Mouse (Mus musculus) embryonic facial prominence, embryonic 11.5 days (tissue): Measurements from ENCODE around the gene Cd180. TPM values are rescaled to one million over a fixed set of nuclear protein-coding genes. Genes with fewer than 3 reads are reported as not detected.
A peak's percentile ranks its signal among the peaks of the same experiment; 100 is the strongest.

Experiments
- ATAC-seq: fragments of 200-750 bp; cut with Nextera tagmentation; replicated peaks from 2 replicates; pipeline ENCODE4 v1.8.0; 2017; ENCODE audit warnings: low read depth; ENCODE audit not compliant: insufficient number of reproducible peaks, low FRiP score, low TSS enrichment
- DNase-seq: peaks from one replicate; pipeline ENCODE4 v3.0.0-alpha.2; 2015; ENCODE audit warnings: low spot score
- H3K27ac ChIP-seq: fragments of 300-500 bp; sonication (generic); replicated peaks from 2 replicates; pipeline ENCODE4 v1.5.1; 2014; ENCODE audit warnings: mild to moderate bottlenecking, low read depth, low read length, control low read depth
- H3K27me3 ChIP-seq: fragments of 300-500 bp; sonication (generic); 2 replicates; pipeline ENCODE4 v1.6.1; 2014; ENCODE audit warnings: mild to moderate bottlenecking, low read length, moderate library complexity, mixed read lengths; ENCODE audit not compliant: control insufficient read depth, insufficient read depth
- H3K36me3 ChIP-seq: fragments of 300-500 bp; sonication (generic); replicated peaks from 2 replicates; pipeline ENCODE4 v1.6.1; 2014; ENCODE audit warnings: low read depth, mild to moderate bottlenecking, low read length, moderate library complexity, mixed read lengths; ENCODE audit not compliant: control insufficient read depth, insufficient read depth
- H3K4me1 ChIP-seq: fragments of 300-500 bp; sonication (generic); 2 replicates; pipeline ENCODE4 v1.6.1; 2014; ENCODE audit warnings: low read length, mixed read lengths; ENCODE audit not compliant: control insufficient read depth, insufficient read depth
- H3K4me2 ChIP-seq: fragments of 300-500 bp; sonication (generic); 2 replicates; pipeline ENCODE4 v1.6.1; 2014; ENCODE audit warnings: low read depth, mild to moderate bottlenecking, control low read depth, low read length, moderate library complexity
- H3K4me3 ChIP-seq: fragments of 300-500 bp; sonication (generic); 2 replicates; pipeline ENCODE4 v1.5.1; 2014; ENCODE audit warnings: low read depth, low read length, control low read depth
- H3K9ac ChIP-seq: fragments of 300-500 bp; sonication (generic); replicated peaks from 2 replicates; pipeline ENCODE4 v1.6.1; 2014; ENCODE audit warnings: mild to moderate bottlenecking, control low read depth, low read length
- H3K9me3 ChIP-seq: fragments of 300-500 bp; sonication (generic); replicated peaks from 2 replicates; pipeline ENCODE4 v1.6.1; 2016; ENCODE audit warnings: mild to moderate bottlenecking, low read length, inconsistent platforms, mixed read lengths; ENCODE audit not compliant: control insufficient read depth
- whole genome bisulfite sequencing: fragments of 180-500 bp; shearing (Covaris S2); extraction: QIAGEN DNeasy Blood & Tissue Kit; methylation state at CpG from one replicate; pipeline ENCODE4 v1.1.7; 2014; 5-methylcytosine and 5-hydroxymethylcytosine counted together
- polyA plus RNA-seq: library from polyadenylated mRNA; unstranded; fragments of >200 nt; fragmentation: Nextera tagmentation; extraction: Ambion mirVana; gene quantifications from 2 replicates; pipeline ENCODE4 v1.2.1, GENCODE M21; 2014

Cd180 gene
- polyA plus RNA-seq, 1 experiment from 2014 or later, result 0.38 TPM

- no peaks in the 10 kb centered on the region for H3K27me3 ChIP-seq
- WGBS, result 94% methylated on average over 11 of the region's 11 CpGs
- H3K27ac ChIP-seq, result no peak overlapping the region
- no peak overlapping the region for H3K4me2 ChIP-seq
- no peaks in the 10 kb centered on the region for H3K4me1 ChIP-seq
- no peaks in the 10 kb centered on the region for H3K36me3 ChIP-seq
- no peak overlapping the region for H3K4me3 ChIP-seq
- no peak overlapping the region for H3K9ac ChIP-seq
- ATAC-seq (no peak), DNase-seq (no peak)
- no peaks in the 10 kb centered on the region for H3K9me3 ChIP-seq
Measured at GRCm38 (mm10) chr13:102765216-102765615, 71.9 kb downstream of the Cd180 start.

GRCm38 (mm10) chr13:102767110-102767509 is 73.8 kb downstream of the Cd180 start:
- no peak overlapping the region for H3K9ac ChIP-seq
- no peak overlapping the region for H3K27ac ChIP-seq
- H3K36me3 ChIP-seq, result no peaks in the 10 kb centered on the region
- no peak for DNase-seq
- no peaks in the 10 kb centered on the region for H3K4me1 ChIP-seq
- ATAC-seq, result no peak
- WGBS, result 83% methylated on average over 7 of the region's 7 CpGs
- H3K4me3 ChIP-seq, result no peak overlapping the region
- no peak overlapping the region for H3K4me2 ChIP-seq
- H3K9me3 ChIP-seq, result no peaks in the 10 kb centered on the region
- H3K27me3 ChIP-seq, result no peaks in the 10 kb centered on the region

GRCm38 (mm10) chr13:102768512-102768911 is 75.2 kb downstream of the Cd180 start:
- H3K36me3 ChIP-seq, result no peaks in the 10 kb centered on the region
- ATAC-seq (no peak), DNase-seq (no peak)
- no peak overlapping the region for H3K27ac ChIP-seq
- WGBS, result 91% methylated on average over 11 of the region's 11 CpGs
- H3K4me2 ChIP-seq, result no peak overlapping the region
- H3K9me3 ChIP-seq, result no peaks in the 10 kb centered on the region
- H3K4me1 ChIP-seq, result no peaks in the 10 kb centered on the region
- H3K4me3 ChIP-seq, result no peak overlapping the region
- no peaks in the 10 kb centered on the region for H3K27me3 ChIP-seq
- H3K9ac ChIP-seq, result no peak overlapping the region

- no peak overlapping the region for H3K27ac ChIP-seq
- no peak overlapping the region for H3K4me3 ChIP-seq
- H3K36me3 ChIP-seq, result no peaks in the 10 kb centered on the region
- H3K9ac ChIP-seq, result no peak overlapping the region
- no peaks in the 10 kb centered on the region for H3K9me3 ChIP-seq
- DNase-seq (no peak), ATAC-seq (no peak)
- H3K27me3 ChIP-seq, result no peaks in the 10 kb centered on the region
- no peak overlapping the region for H3K4me2 ChIP-seq
- H3K4me1 ChIP-seq, result no peaks in the 10 kb centered on the region
- WGBS, result 55% methylated on average over 8 of the region's 8 CpGs
Measured at GRCm38 (mm10) chr13:102770194-102770593, 76.8 kb downstream of the Cd180 start.

GRCm38 (mm10) chr13:102773169-102773568 is 79.8 kb downstream of the Cd180 start:
- no peak overlapping the region for H3K4me3 ChIP-seq
- ATAC-seq, result no peak
- no peak overlapping the region for H3K4me2 ChIP-seq
- no peak overlapping the region for H3K9ac ChIP-seq
- no peak for DNase-seq
- no peaks in the 10 kb centered on the region for H3K9me3 ChIP-seq
- H3K36me3 ChIP-seq, result no peaks in the 10 kb centered on the region
- H3K4me1 ChIP-seq, result no peaks in the 10 kb centered on the region
- no peaks in the 10 kb centered on the region for H3K27me3 ChIP-seq
- no peak overlapping the region for H3K27ac ChIP-seq
- 90% methylated on average over 9 of the region's 9 CpGs for WGBS

- no peaks in the 10 kb centered on the region for H3K27me3 ChIP-seq
- no peak for ATAC-seq
- H3K4me1 ChIP-seq, result no peaks in the 10 kb centered on the region
- no peak overlapping the region for H3K4me2 ChIP-seq
- WGBS, result 32% methylated on average over 7 of the region's 7 CpGs
- H3K9ac ChIP-seq, result no peak overlapping the region
- no peak overlapping the region for H3K4me3 ChIP-seq
- DNase-seq, result peak; percentile 65
- no peak overlapping the region for H3K27ac ChIP-seq
- H3K36me3 ChIP-seq, result no peaks in the 10 kb centered on the region
- H3K9me3 ChIP-seq, result no peaks in the 10 kb centered on the region
Measured at GRCm38 (mm10) chr13:102774786-102775201, 81.4 kb downstream of the Cd180 start.

GRCm38 (mm10) chr13:102775506-102775905 is 82.1 kb downstream of the Cd180 start:
- H3K27ac ChIP-seq, result no peak overlapping the region
- H3K9ac ChIP-seq, result no peak overlapping the region
- DNase-seq, result no peak
- no peaks in the 10 kb centered on the region for H3K4me1 ChIP-seq
- H3K4me2 ChIP-seq, result no peak overlapping the region
- H3K4me3 ChIP-seq, result no peak overlapping the region
- H3K27me3 ChIP-seq, result no peaks in the 10 kb centered on the region
- H3K36me3 ChIP-seq, result no peaks in the 10 kb centered on the region
- H3K9me3 ChIP-seq, result no peaks in the 10 kb centered on the region
- 82% methylated on average over 6 of the region's 6 CpGs for WGBS
- ATAC-seq, result no peak

- no peaks in the 10 kb centered on the region for H3K36me3 ChIP-seq
- H3K9ac ChIP-seq, result no peak overlapping the region
- DNase-seq (no peak), ATAC-seq (no peak)
- H3K4me3 ChIP-seq, result no peak overlapping the region
- H3K9me3 ChIP-seq, result no peaks in the 10 kb centered on the region
- WGBS, result 88% methylated on average over 3 of the region's 3 CpGs
- H3K27ac ChIP-seq, result no peak overlapping the region
- H3K27me3 ChIP-seq, result no peaks in the 10 kb centered on the region
- no peaks in the 10 kb centered on the region for H3K4me1 ChIP-seq
- no peak overlapping the region for H3K4me2 ChIP-seq
Measured at GRCm38 (mm10) chr13:102778859-102779258, 85.5 kb downstream of the Cd180 start.
